Mouse (Mus musculus): ENCODE data around the gene Pxt1.

DNA sequence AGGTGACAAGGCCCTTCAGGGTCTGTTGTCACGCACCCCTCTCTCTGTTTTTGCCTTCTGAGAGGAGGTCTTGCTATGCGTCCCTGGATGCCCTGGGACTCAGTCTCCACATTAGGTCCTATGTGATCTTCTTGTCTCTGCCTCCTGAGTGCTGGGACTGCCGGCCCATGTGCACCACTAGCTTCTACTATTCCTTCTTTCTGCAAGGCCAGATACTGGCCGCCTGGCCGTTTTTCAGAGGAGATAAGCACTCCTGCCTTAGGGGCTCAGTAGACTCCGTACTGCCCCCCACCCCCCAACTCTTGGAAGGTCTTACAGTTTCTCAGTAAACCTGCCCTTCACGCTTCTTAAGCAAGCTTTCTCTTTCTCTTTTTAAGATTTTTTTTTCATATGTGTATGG lies 7.5 kb downstream of the Pxt1 start:
- TF ChIP-seq EP300 (IDR thresholded peaks at IDR 0.05; ENCODE audit: low read depth) = no peak
- TF ChIP-seq CTCF (IDR thresholded peaks at IDR 0.05; ENCODE audit: low read depth) = no peak

All from liver, postnatal 0 days (tissue).